Mouse (Mus musculus) E14TG2a.4 (cell line): ENCODE results near the gene Cars2.

Source experiments
- CTCF ChIP-seq: conservative IDR thresholded peaks from 2 replicates; pipeline ENCODE4 v1.5.1; 2014; ENCODE audit warnings: low read length
- NANOG ChIP-seq: IDR thresholded peaks from 2 replicates; pipeline ENCODE4 v1.6.1; 2014; ENCODE audit warnings: borderline replicate concordance, low read length, mixed read lengths
- POU5F1 ChIP-seq: IDR thresholded peaks from 2 replicates; pipeline ENCODE4 v1.6.1; 2014; ENCODE audit warnings: low read length, borderline replicate concordance

GRCm38 (mm10) chr8:11530849-11531248 lies 19.7 kb downstream of the Cars2 start:
- TF ChIP-seq NANOG (no peak), CTCF (no peak), POU5F1 (no peak)
